Mouse (Mus musculus): Measurements from ENCODE around the gene Cdc25b.

Gene Cdc25b

DNA sequence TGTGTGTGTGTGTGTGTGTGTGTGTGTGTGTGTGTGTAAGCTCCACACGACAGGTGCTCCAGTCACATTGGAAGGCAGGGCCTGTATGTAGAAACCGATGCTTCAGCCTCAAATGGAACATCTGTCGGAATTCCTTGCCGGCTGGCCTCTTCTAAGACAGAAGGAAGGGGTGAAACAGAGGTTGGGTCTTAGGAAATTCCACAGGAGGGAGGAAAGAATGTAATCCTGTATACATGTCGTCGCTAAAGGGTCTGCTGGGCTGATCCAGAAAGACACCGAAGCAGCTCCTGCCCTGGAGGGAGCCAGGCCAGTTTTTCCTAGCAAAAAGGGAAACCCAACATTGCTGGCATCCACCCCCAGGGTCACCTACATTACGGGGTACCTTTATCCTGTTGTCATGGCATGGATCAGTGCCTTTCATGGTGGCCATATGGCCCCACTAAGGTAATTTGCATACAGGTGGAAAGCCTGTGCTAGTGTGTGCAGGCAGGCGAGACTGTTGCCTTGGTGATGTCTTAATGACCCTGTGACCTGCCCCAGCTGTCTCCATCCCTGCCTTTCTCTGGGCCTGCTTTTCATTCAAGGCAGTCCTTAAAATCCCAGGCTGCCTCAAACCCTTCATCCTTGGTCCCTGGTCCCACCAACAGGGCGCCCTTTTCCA, 3.7 kb downstream of the Cdc25b start:
- DNase-seq (ENCODE audit: low read depth, low spot score), result no peak

DNA sequence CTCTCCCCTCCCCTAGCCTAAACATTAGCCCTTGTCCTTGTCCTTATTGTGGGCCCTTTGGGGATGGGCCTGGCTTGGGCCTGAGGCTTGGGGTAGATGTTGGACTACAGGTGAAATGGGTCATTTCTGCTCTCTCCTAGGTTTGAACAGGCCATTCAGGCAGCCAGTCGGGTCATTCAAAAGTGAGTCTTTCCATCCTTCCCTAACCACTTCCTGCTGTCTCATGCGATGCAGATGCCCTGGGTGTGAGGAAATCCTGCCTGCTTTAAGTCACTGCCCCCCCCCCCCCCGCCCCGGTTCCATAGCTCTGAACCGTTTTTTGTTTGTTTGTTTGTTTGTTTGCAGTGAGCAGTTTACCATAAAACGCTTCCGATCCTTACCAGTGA, 4.2 kb downstream of the Cdc25b start:
- DNase-seq (ENCODE audit: low read depth, low spot score), result no peak

DNA sequence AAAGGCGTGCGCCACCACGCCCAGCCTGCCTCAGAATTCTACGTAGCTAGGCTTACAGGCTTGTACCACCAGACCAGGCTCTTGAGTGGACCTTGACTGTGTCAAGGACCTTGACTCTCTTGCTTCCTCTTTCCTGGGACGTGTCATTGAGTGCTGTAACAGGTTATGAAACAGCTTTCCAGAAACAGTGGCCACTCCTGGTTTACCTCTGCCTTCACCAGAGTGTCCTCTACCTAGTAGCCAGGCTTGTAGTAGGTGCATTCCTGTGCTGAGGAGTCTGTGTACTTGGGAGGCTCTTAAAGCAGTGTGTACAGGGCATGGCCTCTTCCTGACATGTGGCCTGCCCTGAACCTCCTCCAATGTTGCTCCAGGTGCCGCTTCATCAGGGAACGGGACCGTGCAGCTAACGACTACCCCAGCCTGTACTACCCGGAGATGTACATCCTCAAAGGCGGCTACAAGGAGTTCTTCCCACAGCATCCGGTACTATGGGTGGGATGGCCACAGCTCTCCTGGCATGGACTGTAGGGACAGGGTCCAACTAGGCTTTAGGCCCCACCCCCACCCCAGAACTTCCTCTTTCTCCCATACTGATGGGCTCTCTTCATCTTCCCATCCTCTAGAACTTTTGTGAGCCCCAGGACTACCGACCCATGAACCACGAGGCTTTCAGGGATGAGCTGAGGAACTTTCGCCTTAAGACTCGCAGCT, 10.0 kb downstream of the Cdc25b start:
- no peak for DNase-seq (ENCODE audit: low read depth, low spot score)

DNA sequence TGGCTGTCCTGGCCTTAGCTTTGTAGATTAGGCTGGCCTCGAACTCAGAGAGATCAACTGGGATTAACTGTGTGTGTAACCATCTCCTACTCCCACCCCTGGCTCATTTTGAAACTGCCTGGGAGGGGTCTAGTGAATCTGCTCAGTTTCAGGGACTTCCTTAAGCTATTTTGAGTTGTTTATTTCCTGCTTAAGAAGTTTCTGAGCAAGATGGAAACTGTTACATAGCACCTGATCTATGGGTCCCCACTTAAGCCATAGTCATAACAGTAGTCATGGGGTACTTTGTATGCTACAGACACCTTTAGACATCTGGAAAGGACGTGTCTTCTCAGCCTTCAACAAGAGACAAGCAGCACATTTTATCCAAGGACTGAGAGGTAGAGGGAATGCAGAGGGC, 14.0 kb downstream of the Cdc25b start:
- DNase-seq (ENCODE audit: low read depth, low spot score), result no peak

DNA sequence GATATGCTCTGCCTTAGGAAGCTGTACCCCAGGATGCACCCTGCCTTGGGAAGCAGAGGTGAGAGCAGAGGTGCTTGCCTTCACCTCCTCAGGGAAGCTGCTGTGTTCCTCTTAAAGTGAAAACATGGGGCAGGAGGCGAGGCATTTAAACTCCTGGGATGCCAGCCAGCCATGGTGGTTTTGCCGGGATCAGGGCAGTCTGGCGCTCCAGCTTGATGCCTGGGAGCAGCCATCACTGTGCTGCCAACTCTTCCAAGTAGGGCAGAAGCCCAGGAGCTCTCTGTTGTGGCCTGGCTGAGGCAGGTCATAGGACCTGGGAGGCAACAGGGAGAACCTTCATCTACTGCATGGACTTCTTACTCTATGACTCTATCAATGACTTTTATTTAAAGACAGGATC, 14.5 kb downstream of the Cdc25b start:
- no peak for DNase-seq (ENCODE audit: low read depth, low spot score)

DNA sequence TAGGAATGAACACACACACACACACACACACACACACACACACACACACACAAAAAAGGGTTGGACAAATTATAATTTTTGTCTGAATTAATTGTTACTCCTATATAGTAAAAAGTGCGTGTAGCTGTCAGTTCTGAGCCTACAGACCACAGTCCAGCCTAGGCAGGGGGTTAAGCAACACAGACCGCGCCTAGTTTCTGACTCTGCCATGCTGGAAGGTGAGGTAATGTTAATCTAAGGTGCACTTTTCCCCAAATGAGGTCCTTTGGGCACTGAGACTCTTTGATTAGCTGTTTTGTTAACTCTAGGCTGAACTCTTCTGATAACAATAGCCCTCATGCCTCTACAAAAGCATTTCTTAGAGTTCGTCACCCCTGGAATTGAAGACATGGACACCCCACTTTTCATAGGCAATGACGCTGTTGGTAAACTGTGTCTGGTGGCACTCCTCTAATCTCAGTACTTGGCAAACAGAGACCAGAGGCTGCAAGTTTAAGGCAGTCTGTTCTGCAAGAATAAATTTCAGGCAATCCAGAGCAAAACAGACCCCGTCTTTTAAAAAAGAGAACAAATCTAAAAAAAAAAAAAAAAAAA, 17.2 kb downstream of the Cdc25b start:
- DNase-seq (ENCODE audit: low read depth, low spot score), result no peak

DNA sequence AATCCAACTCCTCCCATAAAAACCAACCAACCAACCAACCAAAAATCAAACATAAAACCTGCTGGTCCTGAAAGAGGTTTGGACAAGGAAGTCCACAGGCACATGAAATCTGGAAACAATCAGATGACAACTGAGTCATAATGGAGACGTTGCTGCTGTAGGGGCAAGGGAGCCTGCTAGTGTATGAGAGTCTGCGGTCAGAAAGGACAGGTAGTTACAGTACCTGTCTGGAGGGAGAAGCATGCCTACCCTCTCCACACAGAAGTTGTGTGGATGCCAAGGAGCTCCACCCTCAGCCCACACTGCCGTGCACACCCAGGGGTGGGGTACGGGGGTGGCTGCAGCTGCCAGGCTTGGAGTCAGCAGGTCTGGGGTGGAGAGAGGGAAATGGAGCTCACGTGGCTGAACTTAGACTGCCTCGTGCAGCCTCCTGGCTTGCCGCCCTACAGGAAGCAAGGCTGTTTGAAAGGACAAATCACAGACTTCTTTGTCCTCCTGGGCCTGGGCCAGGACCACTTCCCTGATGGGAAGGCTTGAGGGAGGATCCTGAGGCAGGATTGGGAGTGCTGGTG, 17.7 kb downstream of the Cdc25b start:
- DNase-seq (ENCODE audit: low read depth, low spot score), result no peak

DNA sequence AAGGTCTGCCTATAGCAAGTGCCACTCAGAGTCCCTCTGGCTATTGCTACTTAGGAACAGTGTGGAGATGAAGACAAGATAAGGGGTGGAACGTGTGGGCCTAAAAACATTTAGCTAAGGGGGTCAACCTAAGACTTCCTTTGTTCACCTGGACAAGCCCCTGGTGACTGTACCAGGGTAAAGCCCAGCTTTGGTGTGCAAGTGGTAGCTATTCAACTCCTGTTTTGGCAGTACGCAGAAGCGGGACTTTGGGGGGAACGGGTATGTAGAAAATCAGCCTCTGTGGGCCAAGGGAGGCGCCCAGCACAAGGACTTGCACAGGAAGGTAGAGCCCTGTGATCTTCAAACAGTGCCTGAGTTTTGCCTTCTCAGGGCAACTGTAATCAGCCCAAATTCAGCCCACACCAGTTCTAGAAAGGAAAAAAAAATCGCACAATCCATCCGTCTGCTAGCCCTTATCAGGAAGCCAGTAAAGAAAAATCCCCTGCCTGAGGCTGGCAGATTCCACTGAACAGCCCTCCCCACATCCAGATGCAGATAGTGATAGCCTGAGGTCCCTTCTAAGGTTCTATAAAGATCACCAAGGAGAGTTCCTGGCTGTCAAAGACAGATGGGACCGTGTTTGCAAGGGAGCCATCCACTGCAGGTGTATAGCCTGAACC, 18.9 kb downstream of the Cdc25b start:
- no peak for DNase-seq (ENCODE audit: low read depth, low spot score)

DNA sequence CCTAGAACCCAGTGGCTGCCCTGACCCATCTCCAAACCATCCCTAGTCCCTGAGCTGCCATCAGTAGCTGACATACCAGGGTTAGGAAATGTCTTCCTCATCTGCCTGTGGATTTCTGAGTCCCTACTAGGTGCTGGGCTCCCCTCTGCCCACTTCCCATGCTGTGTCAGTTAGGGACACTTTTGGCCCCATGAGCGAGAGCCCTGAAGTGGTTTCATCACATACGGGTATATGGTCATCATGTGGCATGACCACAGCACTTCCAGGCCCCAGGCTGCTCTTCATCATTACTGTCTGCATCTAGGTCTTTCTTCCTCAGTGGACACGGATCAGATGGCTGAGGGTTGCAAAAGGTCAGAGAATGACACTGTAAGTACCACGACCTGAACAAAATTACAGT, 20.0 kb downstream of the Cdc25b start, which contains the start of gene Ap5s1:
Gene Ap5s1, plus strand, starts transcription at position 301 of the 400 bp plus-strand sequence.
- no peak for DNase-seq (ENCODE audit: low read depth, low spot score)

DNA sequence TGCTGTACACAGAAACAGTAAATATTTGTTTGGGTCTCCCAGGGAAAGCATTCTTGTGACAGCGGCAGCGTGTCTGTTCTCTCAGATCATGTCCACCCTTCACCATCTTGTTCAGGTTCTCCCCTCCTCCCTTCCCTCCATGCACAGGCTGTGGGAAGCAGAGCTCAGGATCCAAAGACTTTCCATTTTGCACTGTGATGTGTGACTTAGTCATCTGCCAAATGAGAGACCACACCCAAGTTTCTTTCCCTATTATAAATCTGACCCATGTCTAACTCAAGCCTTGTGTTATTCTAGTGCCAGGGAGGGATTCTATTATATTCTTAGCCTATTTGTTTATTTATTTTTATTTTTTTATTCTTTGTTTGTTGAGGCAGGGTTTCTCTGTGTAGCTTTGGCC, 21.6 kb downstream of the Cdc25b start:
- no peak for DNase-seq (ENCODE audit: low read depth, low spot score)

DNA sequence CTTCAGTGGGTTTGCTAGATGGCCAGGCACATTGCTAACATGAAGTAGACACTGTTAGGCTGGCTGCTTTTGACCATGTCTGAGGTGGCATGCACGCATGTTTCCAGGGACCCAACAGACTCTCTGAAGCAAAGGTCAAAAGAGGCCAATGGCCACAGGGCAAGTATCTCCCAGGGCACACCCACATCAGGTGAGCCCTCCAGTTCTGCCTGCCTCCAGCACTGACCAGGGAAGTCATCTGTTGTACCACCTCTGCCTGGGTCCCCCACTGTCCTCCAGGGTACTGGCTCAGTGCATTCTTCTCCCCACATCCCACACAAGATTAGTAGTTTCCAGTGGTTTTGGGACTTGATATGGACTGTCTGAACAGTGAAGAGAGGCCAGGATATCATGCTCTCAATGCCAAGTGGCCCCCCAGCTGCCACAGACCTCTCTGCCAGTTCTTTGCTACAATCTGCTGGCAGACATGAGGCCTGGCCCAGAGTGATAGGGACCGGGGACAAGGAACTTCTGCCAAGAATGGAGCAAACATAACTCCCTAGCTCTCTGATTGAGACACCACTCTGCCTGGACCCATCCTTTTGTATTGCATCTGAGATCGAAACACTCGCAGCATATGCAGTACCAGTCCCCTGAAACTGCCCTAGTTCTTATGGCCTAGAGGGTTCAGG, 22.5 kb downstream of the Cdc25b start:
- DNase-seq (ENCODE audit: low read depth, low spot score), result no peak

DNA sequence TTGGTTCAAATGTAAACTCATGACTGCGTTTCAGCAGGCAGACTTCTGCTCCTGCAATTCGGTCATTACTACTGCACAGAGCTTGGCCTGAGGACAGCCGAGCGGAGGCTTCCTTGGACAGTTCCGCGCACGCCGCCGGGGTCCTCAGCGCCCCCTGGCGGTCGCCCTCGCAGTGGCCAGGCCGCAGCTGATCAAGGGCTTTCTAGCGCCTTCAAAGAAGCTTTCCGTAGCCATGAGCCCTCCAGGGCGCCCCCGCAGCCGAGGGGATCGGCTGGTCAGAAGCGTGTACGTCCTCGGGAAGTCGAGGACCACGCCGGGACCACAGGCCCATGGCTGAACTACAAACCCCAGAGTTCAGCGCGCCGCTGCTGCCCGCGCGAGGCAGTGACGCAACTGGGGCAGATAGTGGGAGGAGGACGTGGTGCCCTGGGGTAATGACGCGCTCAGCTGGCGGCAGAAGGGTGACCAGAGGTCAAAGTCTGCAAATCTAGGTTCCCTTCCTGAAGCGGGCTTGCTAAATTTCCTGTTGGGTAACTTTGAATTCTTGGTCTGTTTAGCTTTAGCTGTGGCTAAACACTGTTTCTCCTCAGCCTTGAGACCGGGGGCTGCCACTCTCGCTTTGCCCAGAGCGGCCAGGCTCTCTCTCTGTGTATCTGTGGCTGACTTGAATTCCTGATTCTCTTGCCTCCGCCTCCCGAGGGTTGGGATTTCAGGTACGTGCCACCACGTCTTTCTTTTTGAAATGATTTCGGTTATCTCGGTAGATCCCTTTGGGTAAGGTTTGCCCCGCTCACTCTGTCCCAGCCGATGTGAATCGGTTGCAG, 23.4 kb downstream of the Cdc25b start:
- DNase-seq (ENCODE audit: low read depth, low spot score), result peak; percentile 91

DNA sequence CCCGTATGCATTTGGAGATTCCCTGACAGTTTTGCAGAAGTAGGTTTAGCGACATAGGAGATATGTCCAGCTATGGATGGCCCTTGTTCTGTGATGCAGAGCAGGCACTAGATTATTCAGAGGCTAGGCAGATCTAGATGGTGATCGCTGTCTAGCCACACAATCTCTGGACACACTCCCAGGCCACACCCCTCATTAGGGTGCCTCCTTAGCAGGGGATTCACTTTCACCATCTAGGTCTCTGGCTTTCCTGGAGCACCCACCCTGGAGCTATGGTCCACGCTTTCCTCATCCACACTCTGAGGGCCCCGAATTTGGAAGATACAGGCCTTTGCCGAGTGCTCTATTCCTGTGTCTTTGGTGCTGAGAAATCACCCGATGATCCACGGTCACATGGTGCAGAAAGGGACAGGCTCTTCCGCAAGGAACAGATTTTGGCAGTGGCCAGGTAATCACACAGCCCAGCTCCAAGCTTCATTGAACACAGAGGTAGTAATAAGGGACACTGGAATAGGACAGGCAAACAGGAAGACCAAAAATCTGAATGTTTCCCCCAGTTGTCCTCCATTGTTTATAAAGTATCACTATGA, 24.4 kb downstream of the Cdc25b start:
- no peak for DNase-seq (ENCODE audit: low read depth, low spot score)

DNA sequence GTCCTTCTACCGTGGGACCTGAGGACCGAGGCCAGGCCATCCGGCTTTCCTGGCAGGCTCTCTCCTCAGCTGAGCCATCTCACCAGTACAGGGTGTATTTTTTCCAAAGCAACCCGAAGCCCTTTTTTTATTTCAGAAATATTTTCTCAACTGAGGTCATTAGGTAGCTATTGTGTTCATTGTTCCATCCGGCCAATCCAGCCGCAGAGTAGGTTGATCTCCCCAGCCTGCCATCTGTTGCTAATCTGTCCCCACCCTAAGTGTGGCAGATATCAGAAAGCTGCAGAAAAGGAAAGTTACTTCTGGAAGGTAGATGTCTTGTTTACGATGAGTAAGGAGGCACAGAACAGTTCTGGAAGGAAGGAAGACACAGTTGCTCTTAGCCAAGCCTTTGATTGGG, 27.0 kb downstream of the Cdc25b start:
- DNase-seq (ENCODE audit: low read depth, low spot score), result no peak

DNA sequence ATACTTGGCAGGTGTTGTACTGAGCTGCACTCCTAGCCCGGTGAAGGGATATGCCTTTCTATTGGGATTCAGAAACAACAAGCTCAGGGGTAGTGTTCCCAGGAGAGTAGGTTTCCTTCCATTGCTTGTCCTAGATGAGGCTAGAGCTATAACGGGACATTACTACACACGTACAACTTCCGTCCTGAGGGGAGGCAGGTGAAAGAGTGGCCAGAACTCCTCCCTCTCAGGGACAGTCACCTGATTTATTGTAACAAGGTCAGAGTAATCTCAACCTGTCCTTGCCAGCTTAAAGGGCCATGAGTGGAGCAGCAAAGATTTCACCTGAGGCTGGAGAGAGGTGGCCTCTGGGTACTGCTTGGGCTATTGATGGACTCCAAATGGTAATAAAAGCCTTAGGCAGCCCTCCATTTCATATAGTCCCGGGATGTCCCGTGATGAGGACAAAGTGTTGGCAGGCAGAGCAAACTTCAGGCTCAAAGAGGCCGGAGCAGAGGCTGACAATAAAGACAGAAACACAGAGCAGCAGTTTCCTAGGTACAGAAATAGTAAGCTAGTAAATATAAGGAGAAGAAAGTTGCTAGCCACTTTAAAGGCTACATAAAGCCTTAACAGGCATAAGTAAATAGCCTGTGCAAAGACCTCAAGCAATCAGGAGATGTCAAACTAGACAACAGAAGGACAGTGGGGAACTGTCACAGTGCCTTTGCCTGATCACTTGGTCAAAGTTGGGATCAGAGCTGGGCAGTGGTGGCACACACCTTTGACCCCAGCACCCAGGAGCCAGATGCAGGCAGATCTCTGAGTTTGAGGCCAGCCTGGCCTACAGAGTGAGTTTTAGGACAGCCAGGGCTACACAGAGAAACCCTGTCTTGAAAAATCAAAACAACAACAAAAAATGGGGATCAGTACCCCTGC, 29.5 kb downstream of the Cdc25b start:
- DNase-seq (ENCODE audit: low read depth, low spot score), result no peak

DNA sequence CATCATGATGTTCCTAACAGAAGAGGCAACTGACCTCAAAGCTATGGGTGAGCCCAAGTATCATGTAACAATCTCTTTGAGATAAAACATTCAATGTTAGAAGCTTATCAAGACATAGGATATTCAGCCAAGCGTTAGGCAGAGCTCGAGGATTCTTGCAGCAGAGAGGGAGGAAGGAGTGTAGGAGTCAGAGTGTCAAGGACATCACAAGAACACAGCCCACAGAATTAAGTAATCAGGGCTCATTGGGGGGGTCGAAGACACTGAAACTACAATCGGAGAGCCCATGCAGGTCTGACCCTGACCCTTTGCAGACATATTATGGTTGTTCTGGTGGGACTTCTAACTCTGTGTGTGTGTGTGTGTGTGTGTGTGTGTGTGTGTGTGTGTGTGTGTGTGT, 33.3 kb downstream of the Cdc25b start:
- no peak for DNase-seq (ENCODE audit: low read depth, low spot score)

DNA sequence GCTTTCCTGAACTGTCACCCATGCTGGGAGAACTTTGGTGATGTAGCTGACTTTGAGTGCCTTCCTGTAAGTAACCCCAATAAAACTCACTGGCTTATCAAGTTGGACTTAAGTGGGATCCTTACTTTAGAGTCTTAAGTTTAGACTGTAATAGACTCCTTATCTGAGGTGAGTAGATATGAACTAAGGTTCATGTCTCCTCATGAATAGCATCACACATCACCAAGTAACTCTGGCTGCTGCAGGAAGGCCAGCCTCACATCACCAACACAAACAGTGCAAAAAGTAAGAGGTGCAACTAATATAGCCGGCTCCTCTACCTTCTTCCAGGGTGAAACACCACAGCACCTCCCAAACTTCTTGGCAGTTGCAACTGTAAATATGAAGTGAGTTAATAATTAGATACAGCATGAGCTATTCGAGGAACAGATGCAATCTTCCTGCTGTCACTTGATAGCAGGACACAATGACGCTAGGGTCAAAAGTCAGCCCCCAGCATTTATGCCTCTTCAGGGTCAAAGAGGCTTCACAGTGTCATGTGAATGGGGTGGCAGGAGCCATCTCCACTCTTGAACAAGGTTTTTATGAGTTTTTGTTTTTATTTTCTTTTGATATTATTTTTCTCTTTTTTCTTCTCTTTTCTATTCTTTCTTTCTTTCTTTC, 35.2 kb downstream of the Cdc25b start:
- no peak for DNase-seq (ENCODE audit: low read depth, low spot score)

DNA sequence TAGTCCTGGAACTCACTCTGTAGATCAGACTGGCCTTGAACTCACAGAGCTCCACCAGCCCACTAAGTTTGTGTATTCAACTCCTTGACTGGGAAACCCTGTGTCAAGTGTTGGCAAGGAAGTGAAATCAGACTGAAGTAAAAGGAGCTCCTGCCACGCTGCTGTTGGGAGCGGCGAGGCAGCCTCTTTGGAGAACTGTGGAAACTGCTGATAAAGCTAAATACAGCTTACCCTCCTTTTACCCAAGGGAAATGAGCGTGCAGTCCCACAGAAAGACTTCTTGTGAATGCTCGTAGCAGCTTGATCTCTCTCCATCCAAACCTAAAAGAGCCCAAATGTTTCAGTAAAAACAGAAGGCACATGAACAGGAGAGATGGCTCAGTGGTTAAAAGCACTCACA, 35.8 kb downstream of the Cdc25b start:
- no peak for DNase-seq (ENCODE audit: low read depth, low spot score)

DNA sequence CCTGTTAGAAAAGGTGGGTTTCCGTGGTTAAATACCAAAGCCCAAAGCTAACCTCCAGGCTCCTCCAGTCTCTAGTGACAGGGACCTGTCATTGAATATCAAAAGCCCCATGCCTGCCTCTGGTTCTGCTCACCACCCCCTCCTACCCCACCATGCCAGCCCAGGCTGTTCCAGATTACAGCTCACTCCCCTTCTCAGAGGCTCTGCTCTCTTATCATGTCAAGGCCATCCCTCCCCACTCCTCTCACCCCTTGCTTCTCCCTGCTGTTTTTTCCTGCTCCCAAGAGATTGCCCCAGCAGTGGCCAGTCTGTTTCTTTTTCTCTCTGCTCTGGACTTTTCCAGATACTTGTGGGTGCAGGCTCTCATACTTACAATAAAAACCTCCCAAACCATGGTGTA, 36.8 kb downstream of the Cdc25b start:
- no peak for DNase-seq (ENCODE audit: low read depth, low spot score)
